Mouse (Mus musculus) megakaryocyte-erythroid progenitor cell, adult 5-6 weeks (primary cell): ENCODE data around the gene Zg16. TPM values are rescaled to one million over a fixed set of nuclear protein-coding genes. Genes with fewer than 3 reads are reported as not detected.
"Not testable (repeated sequence)": the region's sequence is repeated elsewhere in the genome, so short reads cannot be mapped to it uniquely, and the experiment has no call there.

Experiments
- ATAC-seq: replicated peaks from 2 replicates; pipeline ENCODE4 v1.8.0; 2016; ENCODE audit warnings: mild to moderate bottlenecking, inconsistent platforms; ENCODE audit not compliant: severe bottlenecking, poor library complexity, low FRiP score, low TSS enrichment
- total RNA-seq, 2 experiments: library from RNA; stranded (forward) in 1 of 2; stranded (reverse) in 1 of 2; fragments of 200-1000, 215-1000 nt in 1 of 2; fragments of >200 nt in 1 of 2; fragmentation: Nextera tagmentation in 1 of 2; gene quantifications; 2 replicates each; pipeline ENCODE4 v1.2.3; 2014 to 2017

Gene Zg16
- total RNA-seq, 2 experiments from 2014 or later, result 27.8 to 61.9 TPM

DNA sequence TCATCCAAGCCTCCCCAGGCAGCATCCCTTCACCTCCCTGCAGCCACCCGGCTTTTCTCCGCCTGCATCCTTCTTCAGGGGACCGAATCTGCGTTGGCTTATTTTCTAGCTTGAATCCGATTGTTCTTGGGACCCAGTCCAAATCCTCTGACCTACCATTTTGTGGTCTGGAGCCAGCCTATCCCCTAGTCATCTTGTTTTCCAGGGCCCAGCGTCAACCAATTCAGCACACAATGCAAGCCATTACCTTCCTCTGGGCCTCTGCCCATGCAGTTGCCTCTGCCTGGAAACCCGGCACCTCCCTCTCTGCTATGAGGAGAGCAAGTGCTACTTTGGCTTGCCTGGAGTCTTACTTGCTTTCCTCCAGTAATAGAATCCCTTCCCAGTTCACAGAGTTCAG lies 18.4 kb upstream of the Zg16 start:
- no peak for ATAC-seq

- peak; percentile 61 for ATAC-seq
These were observed 17.6 kb upstream of the Zg16 start for GRCm38 (mm10) chr7:127104560-127105332.

DNA sequence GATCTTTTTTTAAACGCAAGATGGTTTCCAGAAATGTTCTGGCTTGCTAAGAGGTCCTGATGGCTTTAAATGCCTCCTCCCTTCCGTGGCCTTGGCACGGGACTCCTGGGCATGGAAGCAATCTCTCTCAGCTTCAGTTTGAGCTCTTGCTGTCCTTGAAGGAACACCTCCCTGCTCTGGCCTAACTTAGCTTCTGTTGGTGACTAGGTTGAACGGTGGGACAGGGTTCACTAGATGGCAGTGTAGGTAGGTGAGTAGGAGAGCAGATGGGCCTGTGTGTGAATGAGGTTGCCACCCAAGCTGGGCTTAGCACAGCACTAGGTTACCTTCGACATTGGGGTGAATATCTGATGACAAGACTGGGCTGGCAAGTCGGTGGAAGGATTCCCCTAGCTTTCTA lies 16.8 kb upstream of the Zg16 start:
- peak; percentile 60 for ATAC-seq

DNA sequence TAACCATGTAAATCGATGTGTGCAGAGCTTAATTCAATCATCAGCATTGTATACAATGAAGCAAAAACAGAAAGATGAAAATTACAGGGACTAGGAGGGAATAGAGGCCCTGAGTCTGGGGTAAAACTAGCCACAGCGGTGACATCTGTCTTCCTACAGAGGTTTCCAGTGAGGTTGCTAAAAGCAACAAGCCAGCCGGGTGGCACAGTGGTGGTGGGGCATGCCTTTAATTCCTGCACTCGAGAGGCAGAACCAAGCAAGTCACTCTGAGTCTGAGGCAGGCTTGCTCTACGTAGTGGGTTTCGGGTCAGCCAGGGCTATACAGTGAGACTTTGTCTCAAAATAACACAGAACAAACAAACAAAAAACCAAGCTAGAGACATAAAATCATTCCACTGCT lies 15.0 kb upstream of the Zg16 start:
- no peak for ATAC-seq

DNA sequence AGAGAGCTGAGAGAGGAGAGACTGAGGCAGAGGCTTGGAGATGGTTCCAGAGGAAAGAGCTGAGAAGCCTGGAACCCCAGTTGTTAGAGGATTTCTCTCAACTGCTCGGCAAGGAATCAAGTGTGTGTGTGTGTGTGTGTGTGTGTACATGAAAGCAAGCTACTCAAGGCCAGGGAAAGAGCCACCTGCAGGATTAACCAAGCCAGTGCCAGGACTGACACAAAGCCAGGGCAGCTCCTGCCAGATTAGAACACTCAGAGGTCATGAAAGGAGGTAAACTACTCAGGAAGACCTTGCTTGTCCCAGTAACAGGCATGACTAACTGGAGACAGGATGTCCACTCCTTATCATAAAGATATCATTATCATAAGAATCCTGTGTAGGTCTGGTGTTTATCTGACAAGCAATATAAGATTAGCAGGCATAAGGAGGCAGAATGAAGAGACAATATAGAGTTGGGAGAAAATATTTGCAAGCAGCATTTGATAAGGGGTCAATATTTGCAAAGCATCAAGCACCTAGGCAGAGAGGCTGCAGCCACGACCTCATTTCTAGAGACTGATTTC lies 14.4 kb upstream of the Zg16 start:
- peak; percentile 33 for ATAC-seq

- no peak for ATAC-seq
These were observed 12.4 kb upstream of the Zg16 start for GRCm38 (mm10) chr7:127099528-127099927.

- ATAC-seq, result no peak
These were observed 11.8 kb upstream of the Zg16 start for GRCm38 (mm10) chr7:127098950-127099349.

- no peak for ATAC-seq
These were observed 11.4 kb upstream of the Zg16 start for GRCm38 (mm10) chr7:127098521-127098920.

- ATAC-seq, result no peak
These were observed 9.3 kb upstream of the Zg16 start for GRCm38 (mm10) chr7:127096456-127096855.

GRCm38 (mm10) chr7:127093914-127094313 lies 6.8 kb upstream of the Zg16 start:
- no peak for ATAC-seq

- peak; percentile 82 for ATAC-seq
These were observed 4.2 kb upstream of the Zg16 start, which contains the start of gene AI467606 for GRCm38 (mm10) chr7:127091114-127091896. AI467606 (plus strand) TSS chr7:127091359.

GRCm38 (mm10) chr7:127090154-127091113 lies 3.3 kb upstream of the Zg16 start:
- peak; percentile 2; the same call in 1 of the 2 replicates for ATAC-seq

- no peak for ATAC-seq
These were observed 2.0 kb upstream of the Zg16 start for GRCm38 (mm10) chr7:127088901-127089845.

- ATAC-seq, result no peak
These were observed 955 bp upstream of the Zg16 start for GRCm38 (mm10) chr7:127088083-127088482.

DNA sequence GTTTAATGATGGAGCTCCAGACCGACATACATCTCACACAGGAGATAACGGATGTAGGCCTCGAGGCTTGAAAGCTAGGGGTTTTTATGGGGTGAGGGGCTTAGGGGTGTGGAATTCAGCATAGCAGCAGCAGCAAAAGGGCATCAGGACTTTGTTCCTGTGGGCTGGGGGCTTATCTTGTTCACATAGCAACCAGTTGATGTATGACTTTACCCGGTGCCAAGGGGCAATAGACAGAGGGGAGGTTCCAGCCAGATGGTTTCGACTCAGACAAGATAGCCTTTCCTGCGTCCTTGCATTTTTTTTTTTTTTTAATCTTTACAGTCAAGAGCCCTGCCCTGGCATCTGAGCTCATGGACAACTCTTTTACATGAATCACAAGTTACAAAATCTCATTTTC lies 1.4 kb downstream of the Zg16 start:
- not testable (repeated sequence) for ATAC-seq

- ATAC-seq, result no peak
These were observed 2.3 kb downstream of the Zg16 start for GRCm38 (mm10) chr7:127084794-127085193.

GRCm38 (mm10) chr7:127083689-127084088 lies 3.4 kb downstream of the Zg16 start:
- peak; percentile 85 for ATAC-seq

DNA sequence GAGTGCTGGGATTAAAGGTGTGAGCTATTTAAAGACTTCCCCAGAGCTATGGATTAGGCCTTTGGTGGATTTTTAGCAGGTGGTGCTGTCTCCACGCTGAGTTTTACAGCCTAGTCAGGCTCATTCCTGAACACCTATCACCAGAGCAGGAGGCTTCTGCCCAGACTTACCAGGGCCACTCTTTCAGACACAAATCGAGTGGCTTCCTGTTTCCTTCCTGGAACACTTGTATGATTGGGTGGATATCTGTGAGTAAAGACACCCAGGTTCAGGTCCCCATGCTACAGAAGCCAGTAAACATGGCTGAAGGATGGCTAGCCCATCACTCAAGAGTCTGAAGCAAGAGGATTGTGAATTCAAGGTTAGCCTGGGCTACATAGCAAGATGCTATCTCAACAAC lies 4.1 kb downstream of the Zg16 start:
- ATAC-seq, result no peak
